Mouse (Mus musculus): Measurements from ENCODE around the gene Cd244a.

GRCm38 (mm10) chr1:171635696-171636095 is 76.7 kb downstream of the Cd244a start:
- TF ChIP-seq CTCF (IDR thresholded peaks at IDR 0.05; ENCODE audit: borderline replicate concordance, extremely low read depth, insufficient read depth, insufficient read length) (no peak), POLR2A (IDR thresholded peaks at IDR 0.05; ENCODE audit: borderline replicate concordance, extremely low read depth, insufficient read depth, insufficient read length, poor library complexity, severe bottlenecking) (no peak)

Data from brain, embryonic 14.5 days (tissue).